32 mouse cellular contexts compared by ENCODE assay signal in genomic region chr7:24293061-24293851, GRCm38 (mm10). TPM values are rescaled to one million over a fixed set of nuclear protein-coding genes. Genes with fewer than 3 reads are reported as not detected.
DNase-seq lines count a peak whose midpoint lies in the region; ATAC-seq and TF ChIP-seq lines count a peak whose summit lies in the region.
"Had no signal": no experiment of that assay in that cellular context is flagged by ENCODE, and none has a peak within 500 bp of the region (broad histone marks: within the 10 kb centered on the region; RNA-seq: fewer than 3 reads in every experiment).

No protein-coding gene starts in this region.

- no peak overlapping the region for H3K4me3 ChIP-seq in intestine, embryonic 15.5 days (replicated peaks)
- no peak overlapping the region for H3K4me3 ChIP-seq in intestine, postnatal 0 days (ENCODE audit: low read depth, low read length)
- no peak overlapping the region for H3K4me3 ChIP-seq in liver, embryonic 12.5 days
- H3K4me3 ChIP-seq in stomach, embryonic 16.5 days (replicated peaks; ENCODE audit: low read length) = no peak overlapping the region
- H3K4me3 ChIP-seq in hindbrain, embryonic 14.5 days (replicated peaks; ENCODE audit: low read length) = no peak overlapping the region
- H3K4me3 ChIP-seq: embryonic facial prominence, embryonic 13.5 days; forebrain, embryonic 10.5 days; limb, embryonic 10.5 days; limb, embryonic 15.5 days; neural tube, embryonic 15.5 days had no signal

- 73% methylated on average over 12 of the region's 12 CpGs for WGBS in intestine, embryonic 15.5 days
- WGBS in intestine, postnatal 0 days = 65% methylated on average over 12 of the region's 12 CpGs
- 74% methylated on average over 12 of the region's 12 CpGs for WGBS in liver, embryonic 12.5 days (ENCODE audit: insufficient replicate concordance)
- 71% methylated on average over 12 of the region's 12 CpGs for WGBS in stomach, embryonic 16.5 days
- 90% methylated on average over 12 of the region's 12 CpGs for WGBS in hindbrain, embryonic 14.5 days

- H3K27me3 ChIP-seq in intestine, embryonic 15.5 days (replicated peaks) = no peaks in the 10 kb centered on the region
- no peaks in the 10 kb centered on the region for H3K27me3 ChIP-seq in intestine, postnatal 0 days (replicated peaks; ENCODE audit: control insufficient read depth, insufficient read depth, low read length)
- H3K27me3 ChIP-seq in liver, embryonic 12.5 days (replicated peaks) = no peaks in the 10 kb centered on the region
- H3K27me3 ChIP-seq in stomach, embryonic 16.5 days (ENCODE audit: control insufficient read depth, insufficient read depth, low read length) = no peaks in the 10 kb centered on the region
- H3K27me3 ChIP-seq in hindbrain, embryonic 14.5 days (ENCODE audit: control insufficient read depth, insufficient read depth, low read length) = no peaks in the 10 kb centered on the region
- H3K27me3 ChIP-seq: embryonic facial prominence, embryonic 13.5 days; limb, embryonic 15.5 days; neural tube, embryonic 15.5 days; Patski had no signal

- 0 out of 2 replicates have a peak, but pooled peaks cover 4% of the 10 kb centered on the region for H3K4me1 ChIP-seq in intestine, embryonic 15.5 days (replicated peaks)
- H3K4me1 ChIP-seq in intestine, postnatal 0 days (replicated peaks; ENCODE audit: control insufficient read depth, insufficient read depth, low read length) = no peaks in the 10 kb centered on the region
- H3K4me1 ChIP-seq in liver, embryonic 12.5 days = peaks cover 15% of the 10 kb centered on the region
- H3K4me1 ChIP-seq in stomach, embryonic 16.5 days (ENCODE audit: control insufficient read depth, insufficient read depth, low read length) = 0 out of 2 replicates have a peak, but pooled peaks cover 6% of the 10 kb centered on the region
- H3K4me1 ChIP-seq in hindbrain, embryonic 14.5 days (replicated peaks; ENCODE audit: control insufficient read depth, insufficient read depth, low read length) = peaks cover 6% of the 10 kb centered on the region

- no peak for TF ChIP-seq CTCF in intestine, postnatal 0 days (IDR thresholded peaks at IDR 0.05; ENCODE audit: low read depth)

- H3K9me3 ChIP-seq in intestine, embryonic 15.5 days = no peaks in the 10 kb centered on the region; the same call in 1 of the 2 replicates
- no peaks in the 10 kb centered on the region for H3K9me3 ChIP-seq in intestine, postnatal 0 days (ENCODE audit: control insufficient read depth)
- no peaks in the 10 kb centered on the region for H3K9me3 ChIP-seq in liver, embryonic 12.5 days (replicated peaks)
- H3K9me3 ChIP-seq in stomach, embryonic 16.5 days (replicated peaks; ENCODE audit: control insufficient read depth, low read length) = no peaks in the 10 kb centered on the region; the same call in 1 of the 2 replicates
- no peaks in the 10 kb centered on the region for H3K9me3 ChIP-seq in hindbrain, embryonic 14.5 days (ENCODE audit: control insufficient read depth, low read length)
- H3K9me3 ChIP-seq: limb, embryonic 10.5 days; neural tube, embryonic 15.5 days had no signal

- peaks cover 36% of the 10 kb centered on the region for H3K36me3 ChIP-seq in intestine, embryonic 15.5 days
- peaks cover 46% of the 10 kb centered on the region for H3K36me3 ChIP-seq in intestine, postnatal 0 days (ENCODE audit: control insufficient read depth, insufficient read depth)
- peaks cover 76% of the 10 kb centered on the region for H3K36me3 ChIP-seq in liver, embryonic 12.5 days
- peaks cover 55% of the 10 kb centered on the region for H3K36me3 ChIP-seq in stomach, embryonic 16.5 days (ENCODE audit: control insufficient read depth, insufficient read depth, low read length)
- H3K36me3 ChIP-seq in hindbrain, embryonic 14.5 days (replicated peaks; ENCODE audit: control insufficient read depth, insufficient read depth) = peaks cover 88% of the 10 kb centered on the region

- peak; percentile 64 for ATAC-seq in intestine, embryonic 15.5 days
- ATAC-seq in intestine, postnatal 0 days = no peak
- ATAC-seq in liver, embryonic 12.5 days = peak; percentile 71
- ATAC-seq in stomach, embryonic 16.5 days (ENCODE audit: insufficient read depth, low FRiP score) = peak; percentile 46; the same call in 1 of the 2 replicates
- no peak for ATAC-seq in hindbrain, embryonic 14.5 days (ENCODE audit: low FRiP score)
- ATAC-seq: forebrain, embryonic 16.5 days; hindbrain, embryonic 16.5 days; Patski had no signal

- no peak overlapping the region for H3K27ac ChIP-seq in intestine, embryonic 15.5 days
- H3K27ac ChIP-seq in intestine, postnatal 0 days (ENCODE audit: low read depth, low read length) = no peak overlapping the region
- no peak overlapping the region for H3K27ac ChIP-seq in liver, embryonic 12.5 days
- peak overlapping the region; percentile 46; the same call in 1 of the 2 replicates for H3K27ac ChIP-seq in stomach, embryonic 16.5 days (ENCODE audit: low read length)
- H3K27ac ChIP-seq in hindbrain, embryonic 14.5 days = no peak overlapping the region
- H3K27ac ChIP-seq: embryonic facial prominence, embryonic 13.5 days; forebrain, embryonic 10.5 days; limb, embryonic 10.5 days; limb, embryonic 15.5 days; macrophage; neural tube, embryonic 15.5 days had no signal

- H3K4me2 ChIP-seq in intestine, embryonic 15.5 days (replicated peaks) = no peak overlapping the region
- no peak overlapping the region for H3K4me2 ChIP-seq in intestine, postnatal 0 days (replicated peaks; ENCODE audit: low read depth)
- peak overlapping the region; percentile 13; the same call in 1 of the 2 replicates for H3K4me2 ChIP-seq in liver, embryonic 12.5 days
- H3K4me2 ChIP-seq in stomach, embryonic 16.5 days (ENCODE audit: low read depth, low read length) = no peak overlapping the region
- no peak overlapping the region for H3K4me2 ChIP-seq in hindbrain, embryonic 14.5 days (replicated peaks)
- H3K4me2 ChIP-seq: embryonic facial prominence, embryonic 13.5 days; heart, embryonic 11.5 days; limb, embryonic 15.5 days; neural tube, embryonic 15.5 days had no signal

- peak; percentile 39 for DNase-seq in brain, adult 2 months (ENCODE audit: low read depth, low spot score)
- no peak for DNase-seq in hindbrain, embryonic 14.5 days (ENCODE audit: low spot score)
- no peak for DNase-seq in T-cell, adult 2 months (ENCODE audit: low spot score)
- DNase-seq: adrenal gland, postnatal 14 days; cerebellum, adult 18-20 months; cerebellum, postnatal 10 days; gastrocnemius, postnatal 10 days; heart, postnatal 4 days; kidney, adult 9 months; kidney, postnatal 10 days; lung, adult 2 months; lung, postnatal 10 days; midbrain, embryonic 14.5 days; retina, postnatal 1 day; right cerebral cortex, postnatal 14 days; thymus, adult 2 months; thymus, postnatal 36 days had no signal

- no peak overlapping the region for H3K9ac ChIP-seq in intestine, embryonic 15.5 days
- H3K9ac ChIP-seq in intestine, postnatal 0 days (ENCODE audit: low read depth, low read length) = no peak overlapping the region
- peak overlapping the region; percentile 27; the same call in 1 of the 2 replicates for H3K9ac ChIP-seq in liver, embryonic 12.5 days
- H3K9ac ChIP-seq in stomach, embryonic 16.5 days (ENCODE audit: low read length) = no peak overlapping the region
- no peak overlapping the region for H3K9ac ChIP-seq in hindbrain, embryonic 14.5 days
- H3K9ac ChIP-seq: embryonic facial prominence, embryonic 13.5 days; limb, embryonic 15.5 days; neural tube, embryonic 15.5 days had no signal

RNA-seq across cellular contexts. Expression of gene Zfp61, which starts 7.8 kb away (rescaled TPM):
- 23.6 and 24.6 TPM in 2 replicates for polyA plus RNA-seq in intestine, embryonic 15.5 days (2015; fragmentation: Nextera tagmentation; extraction: Ambion mirVana)
- polyA plus RNA-seq in intestine, postnatal 0 days (2015; fragmentation: Nextera tagmentation; extraction: Ambion mirVana) = 4.6 and 5.1 TPM in 2 replicates
- 7.1 and 7.7 TPM in 2 replicates for polyA plus RNA-seq in liver, embryonic 12.5 days (2016; fragmentation: Nextera tagmentation; extraction: Ambion mirVana)
- polyA plus RNA-seq in stomach, embryonic 16.5 days (2015; fragmentation: Nextera tagmentation; extraction: Ambion mirVana) = 31.4 and 32.2 TPM in 2 replicates
- 33.5 and 34.0 TPM in 2 replicates for polyA plus RNA-seq in hindbrain, embryonic 14.5 days (2014; fragmentation: Nextera tagmentation; extraction: Ambion mirVana)

RNA-seq across cellular contexts. Expression of gene Zfp93, which starts 23.0 kb away (rescaled TPM):
- polyA plus RNA-seq in intestine, embryonic 15.5 days (2015; fragmentation: Nextera tagmentation; extraction: Ambion mirVana) = 5.4 and 6.1 TPM in 2 replicates
- polyA plus RNA-seq in intestine, postnatal 0 days (2015; fragmentation: Nextera tagmentation; extraction: Ambion mirVana) = 2.2 and 3.2 TPM in 2 replicates
- polyA plus RNA-seq in liver, embryonic 12.5 days (2016; fragmentation: Nextera tagmentation; extraction: Ambion mirVana) = 1.9 and 2.2 TPM in 2 replicates
- polyA plus RNA-seq in stomach, embryonic 16.5 days (2015; fragmentation: Nextera tagmentation; extraction: Ambion mirVana) = 7.6 and 8.3 TPM in 2 replicates
- 8.1 and 9.5 TPM in 2 replicates for polyA plus RNA-seq in hindbrain, embryonic 14.5 days (2014; fragmentation: Nextera tagmentation; extraction: Ambion mirVana)

RNA-seq across cellular contexts. Expression of gene Zfp94, which starts 23.2 kb away (rescaled TPM):
- polyA plus RNA-seq in intestine, embryonic 15.5 days (2015; fragmentation: Nextera tagmentation; extraction: Ambion mirVana) = 6.0 and 7.5 TPM in 2 replicates
- 3.1 and 3.2 TPM in 2 replicates for polyA plus RNA-seq in intestine, postnatal 0 days (2015; fragmentation: Nextera tagmentation; extraction: Ambion mirVana)
- polyA plus RNA-seq in liver, embryonic 12.5 days (2016; fragmentation: Nextera tagmentation; extraction: Ambion mirVana) = 3.0 and 3.6 TPM in 2 replicates
- polyA plus RNA-seq in stomach, embryonic 16.5 days (2015; fragmentation: Nextera tagmentation; extraction: Ambion mirVana) = 9.0 and 10.3 TPM in 2 replicates
- 19.6 and 20.9 TPM in 2 replicates for polyA plus RNA-seq in hindbrain, embryonic 14.5 days (2014; fragmentation: Nextera tagmentation; extraction: Ambion mirVana)

RNA-seq across cellular contexts. Expression of gene Zfp108, which starts 38.7 kb away (rescaled TPM):
- polyA plus RNA-seq in intestine, embryonic 15.5 days (2015; fragmentation: Nextera tagmentation; extraction: Ambion mirVana) = 2.8 and 3.1 TPM in 2 replicates
- polyA plus RNA-seq in intestine, postnatal 0 days (2015; fragmentation: Nextera tagmentation; extraction: Ambion mirVana) = 0.86 and 0.98 TPM in 2 replicates
- polyA plus RNA-seq in liver, embryonic 12.5 days (2016; fragmentation: Nextera tagmentation; extraction: Ambion mirVana) = 0.48 and 0.56 TPM in 2 replicates
- 3.9 TPM in 2 replicates for polyA plus RNA-seq in stomach, embryonic 16.5 days (2015; fragmentation: Nextera tagmentation; extraction: Ambion mirVana)
- polyA plus RNA-seq in hindbrain, embryonic 14.5 days (2014; fragmentation: Nextera tagmentation; extraction: Ambion mirVana) = 7.1 TPM in 2 replicates

RNA-seq across cellular contexts. Expression of gene Tescl, which starts 40.5 kb away (rescaled TPM):
- 0.18 and 0.27 TPM in 2 replicates for polyA plus RNA-seq in intestine, embryonic 15.5 days (2015; fragmentation: Nextera tagmentation; extraction: Ambion mirVana)
- 0.18 TPM in 1 of 2 replicates, not detected in the other for polyA plus RNA-seq in intestine, postnatal 0 days (2015; fragmentation: Nextera tagmentation; extraction: Ambion mirVana)
- not detected in 2 replicates for polyA plus RNA-seq in liver, embryonic 12.5 days (2016; fragmentation: Nextera tagmentation; extraction: Ambion mirVana)
- polyA plus RNA-seq in stomach, embryonic 16.5 days (2015; fragmentation: Nextera tagmentation; extraction: Ambion mirVana) = 0.15 TPM in 1 of 2 replicates, not detected in the other
- 0.31 TPM in 1 of 2 replicates, not detected in the other for polyA plus RNA-seq in hindbrain, embryonic 14.5 days (2014; fragmentation: Nextera tagmentation; extraction: Ambion mirVana)
- polyA plus RNA-seq: forebrain, embryonic 16.5 days; heart, embryonic 11.5 days; intestine, embryonic 14.5 days; limb, embryonic 10.5 days; limb, embryonic 15.5 days; macrophage; midbrain, embryonic 14.5 days; Patski had no signal

Comparison
In these comparisons a context has a peak if more than half of its experiments do, and no peak if none do; other contexts are left out.
1. ATAC-seq: peak in intestine, embryonic 15.5 days (single experiment), liver, embryonic 12.5 days (single experiment) and stomach, embryonic 16.5 days (single experiment); none in intestine, postnatal 0 days (single experiment) and hindbrain, embryonic 14.5 days (single experiment).